Mouse (Mus musculus) heart, embryonic 16.5 days (tissue): Measurements from ENCODE around the gene Tctn1. TPM values are rescaled to one million over a fixed set of nuclear protein-coding genes. Genes with fewer than 3 reads are reported as not detected.
A peak's percentile ranks its signal among the peaks of the same experiment; 100 is the strongest.

Source experiments
- ATAC-seq: fragments of 200-750 bp; cut with Nextera tagmentation; replicated peaks from 2 replicates; pipeline ENCODE4 v1.8.0; 2017; ENCODE audit warnings: moderate number of reproducible peaks; ENCODE audit not compliant: insufficient read depth, low FRiP score; ENCODE audit errors: extremely low read depth
- H3K27ac ChIP-seq: fragments of 300-500 bp; sonication (generic); 2 replicates; pipeline ENCODE4 v1.5.1; 2014; ENCODE audit warnings: mild to moderate bottlenecking, low read length, control low read depth, moderate library complexity
- H3K27me3 ChIP-seq: fragments of 300-500 bp; sonication (generic); 2 replicates; pipeline ENCODE4 v1.6.1; 2014; ENCODE audit warnings: low read length, mixed read lengths; ENCODE audit not compliant: control insufficient read depth, insufficient read depth
- H3K36me3 ChIP-seq: fragments of 300-500 bp; sonication (generic); 2 replicates; pipeline ENCODE4 v1.6.1; 2014; ENCODE audit not compliant: control insufficient read depth, insufficient read depth
- H3K4me1 ChIP-seq: fragments of 300-500 bp; sonication (generic); 2 replicates; pipeline ENCODE4 v1.6.1; 2014; ENCODE audit warnings: low read length, mixed read lengths; ENCODE audit not compliant: control insufficient read depth, insufficient read depth
- H3K4me2 ChIP-seq: fragments of 300-500 bp; sonication (generic); 2 replicates; pipeline ENCODE4 v1.6.1; 2014; ENCODE audit warnings: low read depth, mild to moderate bottlenecking, control low read depth, low read length
- H3K4me3 ChIP-seq: fragments of 300-500 bp; sonication (generic); 2 replicates; pipeline ENCODE4 v1.5.1; 2014; ENCODE audit warnings: mild to moderate bottlenecking, control low read depth, low read length
- H3K9ac ChIP-seq: fragments of 300-500 bp; sonication (generic); 2 replicates; pipeline ENCODE4 v1.6.1; 2014; ENCODE audit warnings: low read length, control low read depth
- H3K9me3 ChIP-seq: fragments of 300-500 bp; sonication (generic); replicated peaks from 2 replicates; pipeline ENCODE4 v1.6.1; 2016; ENCODE audit warnings: low read length; ENCODE audit not compliant: control insufficient read depth
- WGBS: fragments of 180-500 bp; shearing (Covaris S2); extraction: QIAGEN DNeasy Blood & Tissue Kit; methylation state at CpG from one replicate; pipeline ENCODE4 v1.1.7; 2014; 5-methylcytosine and 5-hydroxymethylcytosine counted together
- polyA plus RNA-seq: library from polyadenylated mRNA; unstranded; fragments of >200 nt; fragmentation: Nextera tagmentation; extraction: Ambion mirVana; gene quantifications from 2 replicates; pipeline ENCODE4 v1.2.1, GENCODE M21; 2015

The Tctn1 gene
- 2.9 and 3.2 TPM in 2 replicates for polyA plus RNA-seq

DNA sequence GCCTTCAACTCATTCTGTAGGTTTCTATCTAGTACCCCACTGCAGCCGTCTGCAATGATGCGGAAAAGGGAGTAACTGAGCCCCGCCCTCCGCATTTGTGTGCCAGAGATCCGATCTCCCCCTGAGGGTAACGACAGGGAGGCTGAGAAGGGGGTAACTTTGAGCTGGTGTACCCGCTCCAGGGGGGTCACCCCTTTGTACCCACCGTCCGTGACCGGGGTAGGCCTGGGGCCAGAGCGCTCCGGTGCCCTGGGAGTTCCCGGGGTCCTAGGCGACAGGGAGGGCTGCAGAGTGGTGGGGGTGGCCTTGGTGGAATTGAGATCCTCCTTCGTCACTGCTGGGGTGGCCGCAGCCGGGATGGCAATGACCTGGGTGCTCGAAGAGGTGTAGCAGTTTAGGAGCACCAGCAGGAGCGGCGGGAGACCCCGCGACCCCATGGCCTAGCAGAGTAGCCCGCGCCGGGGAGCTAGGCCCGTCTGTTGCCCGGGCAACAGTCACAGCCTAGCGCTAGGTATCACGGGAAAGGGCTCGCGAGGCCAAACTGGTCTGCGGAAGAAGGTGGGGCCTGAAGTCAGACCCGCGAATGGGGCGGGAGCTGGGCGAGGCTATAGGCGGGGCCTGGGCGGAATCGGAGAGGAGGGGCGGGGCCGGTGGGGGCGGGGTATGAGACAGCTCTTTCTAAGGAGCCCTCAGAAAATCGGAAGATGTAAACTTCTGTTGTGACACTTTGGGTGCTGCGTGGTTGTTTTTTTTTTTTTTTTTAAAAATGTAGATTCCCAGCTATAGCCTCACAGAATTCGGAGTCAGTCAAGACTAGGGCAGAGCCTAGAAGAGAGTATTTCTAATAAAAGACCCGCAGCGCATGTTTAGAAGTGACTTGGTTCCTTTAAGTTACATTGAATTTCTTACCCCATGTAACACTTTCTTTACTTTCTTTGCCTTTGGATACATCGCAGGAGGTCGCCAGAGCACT, at the start of gene Tctn1:
Gene Tctn1 (minus strand): TSS at position 528 of the 973 bp plus-strand sequence.
- Histone ChIP-seq H3K27ac (peak within 1 kb of the TSS; percentile 52; the same call in 1 of the 2 replicates), H3K27me3 (no peaks in the 10 kb centered on the region), H3K36me3 (no peaks in the 10 kb centered on the region), H3K4me1 (peaks cover 13% of the 10 kb centered on the region), H3K4me3 (peak within 1 kb of the TSS; percentile 88), H3K4me2 (peak within 1 kb of the TSS; percentile 89), H3K9me3 (no peaks in the 10 kb centered on the region), H3K9ac (peak within 1 kb of the TSS; percentile 87)
- WGBS: 1% methylated on average over 49 of the region's 49 CpGs
- ATAC-seq: peak; percentile 98

DNA sequence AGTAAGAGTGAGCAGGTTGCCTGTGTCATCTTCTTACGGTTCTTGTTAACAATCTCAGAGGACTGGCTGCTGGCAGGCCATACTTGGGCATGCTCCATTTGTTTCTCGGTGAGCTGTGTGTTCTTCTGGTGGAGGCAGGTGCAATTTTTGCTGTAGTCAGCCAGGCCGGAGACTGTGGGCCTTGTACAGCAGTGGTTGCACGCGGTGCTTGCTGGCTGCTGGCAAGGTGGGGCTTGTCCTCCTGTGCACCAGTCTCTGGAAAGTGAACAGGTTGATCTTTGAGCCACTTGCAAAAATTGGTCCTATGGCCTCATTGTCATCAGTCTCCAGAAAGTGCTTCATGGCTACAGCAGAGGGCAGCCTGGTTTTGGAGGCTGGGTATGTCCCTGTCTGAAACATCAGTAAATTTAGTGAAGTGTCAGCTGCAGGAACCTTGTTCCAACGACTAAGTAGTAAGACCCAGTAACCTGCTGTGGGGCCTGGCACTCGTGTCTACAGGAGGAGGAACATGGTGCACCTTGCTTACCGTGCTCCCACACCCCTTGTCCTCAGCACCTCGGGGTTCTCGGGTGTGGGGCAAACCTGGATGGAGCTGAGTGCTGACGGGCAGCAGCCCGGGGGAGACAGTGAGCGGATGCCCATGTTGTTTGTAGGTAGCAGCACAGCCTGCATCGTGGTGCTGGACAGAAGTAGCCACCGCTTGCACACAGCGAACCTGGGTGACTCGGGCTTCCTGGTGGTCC, 48.9 kb upstream of the Tctn1 start:
- 86% methylated on average over 17 of the region's 17 CpGs for WGBS
- peaks cover 43% of the 10 kb centered on the region for H3K4me1 ChIP-seq

DNA sequence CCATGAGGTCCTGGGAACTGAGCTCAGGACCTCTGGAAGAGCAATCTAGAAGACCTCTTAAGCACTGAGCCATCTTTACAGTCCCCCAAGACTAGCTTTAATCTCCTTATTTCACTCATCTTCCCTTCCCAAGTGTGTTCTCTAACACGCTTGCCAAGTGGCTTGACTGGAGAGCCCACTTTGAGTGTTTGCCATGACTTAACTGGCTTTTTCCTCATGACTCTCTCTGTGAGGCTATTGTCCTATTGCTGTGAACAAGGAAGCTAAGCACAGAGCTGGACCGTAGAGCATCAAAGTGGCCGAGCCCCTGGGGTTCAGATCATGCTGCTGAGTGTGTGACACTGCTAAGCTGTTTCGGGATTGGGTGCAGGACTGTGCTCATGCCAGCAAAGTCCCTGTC, 48.1 kb upstream of the Tctn1 start:
- no peaks in the 10 kb centered on the region for H3K9me3 ChIP-seq
- 81% methylated on average over 4 of the region's 4 CpGs for WGBS
- H3K4me3 ChIP-seq: no peak overlapping the region
- H3K4me2 ChIP-seq: no peak overlapping the region
- no peak overlapping the region for H3K27ac ChIP-seq
- H3K4me1 ChIP-seq: peaks cover 36% of the 10 kb centered on the region
- H3K36me3 ChIP-seq: peaks cover 16% of the 10 kb centered on the region
- ATAC-seq: no peak
- no peaks in the 10 kb centered on the region for H3K27me3 ChIP-seq
- H3K9ac ChIP-seq: no peak overlapping the region

More for the DNA sequence above, 48.9 kb upstream of the Tctn1 start:
- Histone ChIP-seq H3K4me3 (no peak overlapping the region), H3K4me2 (no peak overlapping the region), H3K27me3 (no peaks in the 10 kb centered on the region), H3K9ac (no peak overlapping the region), H3K36me3 (peaks cover 17% of the 10 kb centered on the region), H3K9me3 (no peaks in the 10 kb centered on the region), H3K27ac (no peak overlapping the region; the same call in 1 of the 2 replicates)
- ATAC-seq: no peak

DNA sequence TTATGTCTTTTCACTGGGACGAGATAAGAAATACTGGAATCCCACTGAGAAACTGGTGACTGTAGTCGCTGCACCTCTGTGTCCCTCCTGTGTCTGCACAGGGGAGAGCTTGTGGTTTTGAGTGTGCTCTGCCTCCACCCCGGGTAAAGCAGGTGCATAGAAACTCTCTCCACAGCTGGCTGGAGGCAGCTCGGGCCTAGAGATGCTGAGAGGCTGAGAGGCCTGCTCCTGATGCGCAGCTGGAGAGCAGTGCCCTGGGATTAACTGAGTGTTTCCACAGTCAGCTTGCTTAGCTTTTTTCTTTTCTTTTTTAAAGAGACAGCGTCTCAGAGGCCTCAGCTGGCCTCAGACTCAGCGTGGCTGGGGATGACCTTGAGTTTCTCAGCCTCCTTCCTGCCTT, 47.4 kb upstream of the Tctn1 start:
- H3K27ac ChIP-seq: no peak overlapping the region
- ATAC-seq: no peak
- H3K9ac ChIP-seq: no peak overlapping the region
- no peaks in the 10 kb centered on the region for H3K27me3 ChIP-seq
- no peak overlapping the region for H3K4me2 ChIP-seq
- H3K4me3 ChIP-seq: no peak overlapping the region
- H3K36me3 ChIP-seq: peaks cover 13% of the 10 kb centered on the region
- WGBS: 62% methylated on average over 7 of the region's 7 CpGs
- peaks cover 29% of the 10 kb centered on the region for H3K4me1 ChIP-seq
- no peaks in the 10 kb centered on the region for H3K9me3 ChIP-seq

DNA sequence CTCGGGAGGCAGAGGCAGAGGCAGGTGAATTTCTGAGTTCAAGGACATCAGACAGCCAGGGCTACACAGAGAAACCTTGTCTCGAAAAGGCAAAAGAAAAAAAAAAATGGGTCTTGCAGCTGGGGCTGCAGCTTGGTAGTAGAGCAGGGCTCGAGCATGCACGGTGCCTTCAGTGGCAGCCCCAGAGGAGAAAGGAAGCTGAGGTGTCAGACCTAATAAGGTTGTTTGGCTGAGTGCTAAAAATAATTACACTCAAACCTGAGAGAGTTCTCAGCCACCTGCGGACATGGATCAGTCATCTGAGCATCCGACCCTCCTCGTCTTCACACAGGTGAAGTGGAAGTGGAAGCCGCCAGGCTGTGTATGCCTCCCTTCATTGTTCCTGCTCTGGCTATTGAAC, 46.4 kb upstream of the Tctn1 start:
- Histone ChIP-seq H3K9ac (no peak overlapping the region), H3K9me3 (no peaks in the 10 kb centered on the region), H3K4me3 (no peak overlapping the region), H3K4me2 (no peak overlapping the region), H3K36me3 (peaks cover 13% of the 10 kb centered on the region), H3K27ac (peak overlapping the region; percentile 24), H3K4me1 (peaks cover 22% of the 10 kb centered on the region), H3K27me3 (no peaks in the 10 kb centered on the region)
- WGBS: 58% methylated on average over 8 of the region's 8 CpGs
- ATAC-seq: no peak

DNA sequence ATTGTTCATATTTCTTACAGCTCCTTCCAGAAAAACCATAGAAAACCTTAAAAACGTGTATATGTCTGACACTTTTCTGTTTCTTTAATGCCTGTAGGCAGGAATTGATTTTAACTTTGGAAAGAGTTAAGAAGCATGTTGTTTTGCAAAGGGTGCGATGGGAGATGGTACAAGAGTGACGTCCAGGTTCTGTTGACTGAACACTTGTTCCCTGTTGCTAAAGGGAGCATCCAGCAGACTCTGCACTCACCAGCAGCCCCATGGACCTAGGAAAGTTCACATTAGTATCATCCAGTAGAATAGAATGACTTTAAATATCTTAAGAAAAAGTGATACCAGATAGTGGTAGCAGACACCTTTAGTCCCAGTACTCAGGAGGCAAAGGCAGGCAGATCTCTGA, 42.3 kb upstream of the Tctn1 start:
- no peak overlapping the region for H3K4me3 ChIP-seq
- no peak for ATAC-seq
- no peaks in the 10 kb centered on the region for H3K9me3 ChIP-seq
- peaks cover 8% of the 10 kb centered on the region for H3K36me3 ChIP-seq
- WGBS: 78% methylated on average over 3 of the region's 3 CpGs
- H3K27me3 ChIP-seq: no peaks in the 10 kb centered on the region
- H3K27ac ChIP-seq: no peak overlapping the region
- no peak overlapping the region for H3K9ac ChIP-seq
- peaks cover 37% of the 10 kb centered on the region for H3K4me1 ChIP-seq
- no peak overlapping the region for H3K4me2 ChIP-seq

DNA sequence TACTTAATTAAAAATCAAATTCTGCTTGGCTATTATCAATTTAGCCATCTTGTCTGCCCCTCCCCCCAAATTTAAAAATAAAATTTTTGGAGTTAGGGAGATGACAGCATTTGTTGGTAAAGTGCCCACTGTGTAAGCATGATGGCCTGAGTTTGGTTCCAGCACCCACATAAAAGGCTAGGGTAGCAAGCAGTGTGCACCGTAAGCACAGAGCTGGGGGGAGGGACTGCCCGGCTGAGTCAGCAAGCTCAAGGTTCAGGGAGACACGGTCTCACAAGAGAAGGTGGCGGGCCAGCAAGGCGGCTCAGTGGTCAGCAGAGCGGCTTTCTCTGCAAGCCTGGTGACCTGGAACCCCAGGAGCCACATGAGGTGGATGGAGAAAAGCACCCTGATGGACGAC, 41.2 kb upstream of the Tctn1 start:
- H3K27me3 ChIP-seq: no peaks in the 10 kb centered on the region
- no peaks in the 10 kb centered on the region for H3K9me3 ChIP-seq
- H3K4me3 ChIP-seq: no peak overlapping the region
- peaks cover 8% of the 10 kb centered on the region for H3K36me3 ChIP-seq
- H3K27ac ChIP-seq: no peak overlapping the region
- WGBS: 95% methylated on average over 7 of the region's 7 CpGs
- H3K4me1 ChIP-seq: peaks cover 36% of the 10 kb centered on the region
- H3K9ac ChIP-seq: no peak overlapping the region
- no peak for ATAC-seq
- no peak overlapping the region for H3K4me2 ChIP-seq

DNA sequence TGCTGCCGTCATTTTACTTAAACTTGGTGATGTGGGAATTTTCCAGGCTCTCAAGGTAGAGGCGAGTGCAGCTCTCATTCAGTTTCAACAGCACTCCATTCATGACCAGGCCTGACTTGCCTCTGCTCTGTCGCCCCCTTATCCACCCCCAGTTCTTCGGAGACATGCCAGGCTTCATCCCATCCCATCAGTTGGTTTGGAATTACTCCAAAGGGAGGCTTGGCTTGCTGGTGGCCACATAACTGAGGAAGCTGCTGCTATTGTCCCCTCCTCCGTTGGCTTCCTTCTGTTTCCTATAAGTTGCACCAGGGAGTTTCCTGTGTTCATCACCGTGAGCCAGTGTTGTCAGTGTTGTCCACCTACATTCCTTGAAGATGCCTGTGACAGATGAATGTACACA, 40.3 kb upstream of the Tctn1 start:
- H3K9ac ChIP-seq: no peak overlapping the region
- no peaks in the 10 kb centered on the region for H3K27me3 ChIP-seq
- 0 out of 2 replicates have a peak overlapping the region, but pooled peaks have one; percentile 28 for H3K27ac ChIP-seq
- H3K4me3 ChIP-seq: no peak overlapping the region
- H3K4me1 ChIP-seq: peaks cover 38% of the 10 kb centered on the region
- WGBS: 54% methylated on average over 6 of the region's 6 CpGs
- H3K36me3 ChIP-seq: peaks cover 7% of the 10 kb centered on the region
- no peaks in the 10 kb centered on the region for H3K9me3 ChIP-seq
- H3K4me2 ChIP-seq: no peak overlapping the region
- ATAC-seq: no peak

DNA sequence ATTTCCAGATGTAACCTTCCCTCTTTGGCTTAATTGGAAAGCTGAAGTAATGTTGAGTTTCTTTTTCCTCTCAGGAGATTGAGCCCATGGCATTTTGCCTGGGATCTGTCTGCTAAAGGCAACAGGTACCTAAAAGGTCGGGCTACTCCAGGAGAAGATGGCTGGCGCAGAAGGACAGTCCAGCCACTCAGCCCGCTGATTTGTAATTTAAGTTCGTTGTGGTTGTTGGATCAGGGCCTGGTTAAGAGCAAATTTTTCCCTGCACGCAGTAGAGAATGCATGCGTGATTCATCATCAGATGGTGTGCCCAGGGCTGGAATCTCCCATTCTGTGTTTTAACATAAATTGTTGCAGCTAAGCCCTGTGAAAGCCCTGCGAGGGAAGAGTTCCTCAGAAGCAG, 39.7 kb upstream of the Tctn1 start:
- Histone ChIP-seq H3K4me3 (no peak overlapping the region), H3K27me3 (no peaks in the 10 kb centered on the region), H3K36me3 (peaks cover 4% of the 10 kb centered on the region; the same call in 1 of the 2 replicates), H3K4me2 (no peak overlapping the region), H3K9ac (no peak overlapping the region), H3K27ac (0 out of 2 replicates have a peak overlapping the region, but pooled peaks have one; percentile 17), H3K9me3 (no peaks in the 10 kb centered on the region), H3K4me1 (peaks cover 38% of the 10 kb centered on the region)
- 70% methylated on average over 7 of the region's 7 CpGs for WGBS
- ATAC-seq: no peak
